Mouse (Mus musculus) cortical plate, adult 2 months (tissue): ENCODE results near the gene Ier5. TPM values are rescaled to one million over a fixed set of nuclear protein-coding genes. Genes with fewer than 3 reads are reported as not detected.
A peak's percentile ranks its signal among the peaks of the same experiment; 100 is the strongest.

Experiments used
- H3K27ac ChIP-seq: fragments of 200-500 bp; 2 replicates; pipeline ENCODE4 v1.5.1; 2012; ENCODE audit warnings: low read length, control low read depth, inconsistent platforms; ENCODE audit not compliant: insufficient read depth
- H3K4me1 ChIP-seq: fragments of 200-500 bp; 2 replicates; pipeline ENCODE4 v1.6.1; 2011; ENCODE audit warnings: low read length; ENCODE audit not compliant: control insufficient read depth, insufficient read depth
- H3K4me3 ChIP-seq: fragments of 200-500 bp; 2 replicates; pipeline ENCODE4 v1.5.1; 2011; ENCODE audit warnings: mild to moderate bottlenecking, low read length, control low read depth; ENCODE audit not compliant: insufficient read depth
- CTCF ChIP-seq: fragments of 200-500 bp; IDR thresholded peaks from 2 replicates; pipeline ENCODE4 v1.5.1; 2011; ENCODE audit warnings: mild to moderate bottlenecking, control low read depth, low read length; ENCODE audit not compliant: insufficient read depth; ENCODE audit errors: extremely low read depth
- POLR2A ChIP-seq: fragments of 200-500 bp; IDR thresholded peaks from 2 replicates; pipeline ENCODE4 v1.6.1; 2011; ENCODE audit warnings: mild to moderate bottlenecking, low read length, control low read depth; ENCODE audit not compliant: insufficient read depth; ENCODE audit errors: extremely low read depth
- polyA plus RNA-seq: library from polyadenylated mRNA; depleted of rRNA; stranded (reverse); fragments of >200 nt; gene quantifications from 2 replicates; pipeline ENCODE4 v1.2.3, GENCODE M21; 2012; rRNA removed

The Ier5 gene
- 53.3 and 53.6 TPM in 2 replicates for polyA plus RNA-seq

DNA sequence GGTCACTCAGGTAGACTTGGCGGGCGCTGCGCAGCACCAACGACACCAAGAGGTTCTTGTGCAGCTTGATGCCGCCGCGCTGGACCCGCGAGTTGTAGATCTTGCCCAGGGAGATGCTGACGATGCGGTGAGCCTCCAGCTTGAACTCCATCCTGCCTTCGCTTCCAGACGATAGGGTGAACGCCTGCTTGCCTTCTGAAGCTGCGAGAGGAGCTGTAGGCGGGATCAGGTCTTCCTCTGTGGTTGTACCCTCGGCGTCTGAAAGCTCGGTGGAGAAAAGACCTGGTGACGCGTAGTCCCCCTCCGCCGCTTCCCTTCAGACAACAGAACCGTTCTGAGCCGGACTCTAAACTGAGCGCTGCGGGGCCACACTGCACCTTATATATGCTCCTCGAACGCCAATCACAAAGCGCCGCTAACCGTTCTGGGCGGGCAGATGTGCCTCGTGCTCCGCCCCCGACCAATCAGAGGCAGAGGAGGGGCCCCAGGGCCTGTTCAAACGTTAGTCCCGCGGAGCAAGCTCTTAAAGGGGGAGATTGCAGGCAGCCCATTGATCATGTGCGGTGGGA lies at the start of gene Ier5:
Gene Ier5 (minus strand): TSS at position 357 of the 569 bp plus-strand sequence.
- TF ChIP-seq POLR2A (peak; percentile 100), CTCF (no peak)
- Histone ChIP-seq H3K4me3 (peak within 1 kb of the TSS; percentile 67), H3K27ac (peak within 1 kb of the TSS; percentile 57), H3K4me1 (no peaks in the 10 kb centered on the region; the same call in 1 of the 2 replicates)

DNA sequence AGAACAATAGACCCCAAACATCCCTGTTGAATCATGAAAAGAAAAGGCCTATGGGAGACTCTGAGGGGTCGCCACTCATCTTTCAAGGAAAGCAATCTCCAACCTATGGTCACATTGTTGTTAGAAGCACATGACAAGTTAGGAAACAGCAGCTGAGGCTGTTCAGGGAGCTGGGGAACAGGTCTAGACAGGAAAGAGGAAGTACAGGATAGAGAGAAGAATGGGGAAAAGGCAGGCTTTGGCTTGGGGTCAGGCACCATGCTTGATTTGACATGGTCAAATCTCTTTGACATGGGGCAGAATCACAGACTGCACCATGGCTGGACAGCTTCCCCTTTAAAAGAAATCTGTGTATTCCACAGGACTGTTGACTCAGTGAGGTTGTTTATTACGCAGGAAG lies 47.8 kb upstream of the Ier5 start:
- TF ChIP-seq CTCF, result no peak
- TF ChIP-seq POLR2A, result no peak
- no peaks in the 10 kb centered on the region for H3K4me1 ChIP-seq
- no peak overlapping the region for H3K4me3 ChIP-seq
- no peak overlapping the region for H3K27ac ChIP-seq

DNA sequence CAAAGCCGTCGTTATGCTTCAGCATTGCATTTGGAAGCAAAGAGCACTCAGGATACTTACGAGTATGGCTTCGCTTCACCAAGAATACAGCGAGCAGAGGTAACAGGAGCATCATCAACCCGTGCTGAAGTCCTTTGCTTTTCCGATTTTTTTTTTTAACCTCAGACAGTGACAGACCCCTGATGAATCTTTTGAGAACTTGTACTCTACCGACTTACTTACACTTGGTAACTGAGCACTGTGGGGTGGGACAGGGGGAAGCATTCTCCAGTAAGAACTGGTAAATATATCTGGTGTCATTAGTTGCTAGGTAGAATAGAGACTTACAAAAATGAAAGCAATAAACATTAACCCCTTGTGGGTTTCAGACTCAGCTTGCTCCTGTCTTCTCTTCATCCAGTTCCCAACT lies 47.1 kb upstream of the Ier5 start, which contains the start of gene Mr1:
Gene Mr1 (minus strand): TSS at position 243 of the 409 bp plus-strand sequence.
- no peak within 1 kb of the TSS for H3K27ac ChIP-seq
- TF ChIP-seq CTCF, result no peak
- TF ChIP-seq POLR2A, result no peak
- H3K4me3 ChIP-seq, result peak within 1 kb of the TSS; percentile 40
- no peaks in the 10 kb centered on the region for H3K4me1 ChIP-seq

DNA sequence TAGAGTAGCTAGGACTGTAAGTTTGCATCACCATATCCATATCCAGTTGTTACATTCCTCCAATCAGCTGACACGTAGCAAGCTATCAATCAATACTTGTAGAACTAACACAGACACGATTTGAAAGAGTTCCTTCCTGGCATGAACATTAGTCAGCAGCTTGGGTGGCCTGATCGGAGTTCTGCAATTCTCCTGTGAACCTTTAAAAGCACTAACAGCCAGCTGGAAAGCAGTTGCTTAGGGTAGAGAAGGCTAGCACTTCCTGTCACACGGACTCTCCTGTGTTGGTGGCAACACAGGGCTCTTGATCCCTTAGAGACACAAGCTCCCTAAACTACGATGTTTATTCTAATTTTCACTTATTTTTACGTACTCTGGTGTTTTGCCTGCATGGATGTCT lies 46.2 kb upstream of the Ier5 start:
- no peak overlapping the region; the same call in 1 of the 2 replicates for H3K4me3 ChIP-seq
- H3K4me1 ChIP-seq, result no peaks in the 10 kb centered on the region
- no peak overlapping the region for H3K27ac ChIP-seq
- TF ChIP-seq CTCF, result no peak

DNA sequence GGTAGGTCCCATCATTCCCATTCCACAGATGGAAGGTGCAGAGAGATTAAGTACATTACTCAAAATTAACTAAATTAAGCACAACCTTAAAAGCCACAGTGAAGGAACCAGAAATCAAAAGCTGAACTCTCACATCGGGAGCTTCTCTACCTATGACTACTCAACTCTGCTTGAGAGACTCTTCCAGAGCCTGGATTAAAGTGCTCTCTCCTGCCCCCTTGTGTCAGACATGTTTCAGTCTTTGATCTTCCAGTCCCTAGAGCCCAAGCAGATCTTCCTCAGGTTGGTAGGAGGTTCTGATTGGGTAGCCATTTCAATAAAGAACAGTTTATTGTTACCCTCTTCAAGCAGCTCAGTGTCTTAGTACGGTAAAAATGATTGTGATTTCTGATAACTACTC lies 40.6 kb upstream of the Ier5 start:
- no peaks in the 10 kb centered on the region for H3K4me1 ChIP-seq
- H3K27ac ChIP-seq, result no peak overlapping the region
- TF ChIP-seq POLR2A (no peak), CTCF (peak; percentile 55)
- H3K4me3 ChIP-seq, result no peak overlapping the region

DNA sequence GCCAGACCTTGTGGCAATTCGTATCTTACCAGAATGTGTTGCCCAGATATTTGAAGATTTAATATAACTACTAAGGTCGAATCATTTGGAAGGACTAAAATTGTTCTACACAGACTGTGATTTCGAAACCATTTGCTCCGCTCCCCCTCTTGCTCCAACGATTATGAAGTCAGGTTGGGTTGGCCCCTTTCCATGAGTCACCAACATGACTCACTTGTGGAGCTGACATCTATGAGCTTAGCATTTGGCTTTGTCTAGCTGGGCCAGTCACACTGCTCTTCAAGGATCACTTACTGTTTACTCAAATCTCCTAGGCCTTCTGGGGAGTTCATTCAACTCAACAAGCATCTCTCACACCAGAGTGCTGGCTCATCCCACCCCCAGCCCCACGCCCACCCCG lies 39.4 kb upstream of the Ier5 start:
- Histone ChIP-seq H3K4me1 (no peaks in the 10 kb centered on the region), H3K4me3 (no peak overlapping the region), H3K27ac (no peak overlapping the region)
- TF ChIP-seq CTCF (no peak), POLR2A (no peak)

DNA sequence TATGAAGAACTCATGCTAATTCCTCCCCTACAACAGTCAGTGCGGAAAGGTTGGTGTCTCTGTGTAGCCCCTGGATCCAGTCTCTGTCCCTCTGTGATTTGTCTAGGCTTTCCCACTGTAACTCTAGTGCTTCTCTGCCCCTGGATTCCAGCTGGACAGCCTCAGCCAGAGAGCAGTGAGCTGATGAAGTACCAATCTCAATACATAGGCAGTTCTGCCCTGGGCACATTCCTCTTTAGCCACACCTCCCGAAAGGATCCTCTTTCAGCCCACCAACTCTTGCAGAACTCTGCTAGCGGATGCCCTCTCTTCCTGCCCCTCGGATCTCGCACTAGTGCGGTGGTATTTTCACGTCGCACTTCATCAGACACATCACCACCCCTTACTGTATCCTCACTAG lies 35.4 kb upstream of the Ier5 start:
- no peaks in the 10 kb centered on the region for H3K4me1 ChIP-seq
- TF ChIP-seq POLR2A (no peak), CTCF (no peak)
- no peak overlapping the region for H3K27ac ChIP-seq
- no peak overlapping the region for H3K4me3 ChIP-seq

DNA sequence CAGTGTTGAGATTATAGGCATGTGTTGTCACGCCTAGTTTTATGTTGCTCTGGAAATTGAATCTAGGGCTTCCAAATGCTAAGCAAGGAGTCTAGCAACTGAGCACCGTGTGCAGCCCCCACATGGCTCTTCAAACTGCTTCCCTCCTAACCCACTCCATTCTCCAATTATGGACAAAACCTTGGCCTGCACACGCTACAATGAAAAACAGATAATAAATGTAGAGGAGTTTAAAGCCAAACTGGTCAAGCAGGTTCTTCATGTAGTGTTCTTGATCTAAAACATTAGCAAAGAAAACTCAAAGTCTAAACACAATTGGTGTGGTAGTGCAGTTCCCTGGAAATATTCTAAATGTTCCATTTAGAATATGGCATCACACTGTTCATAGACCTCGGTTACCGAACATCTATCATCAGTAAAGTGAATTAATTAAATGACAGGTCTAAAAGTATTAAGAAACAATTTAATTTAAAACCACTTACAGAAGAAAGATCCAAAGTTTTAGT lies 28.0 kb upstream of the Ier5 start:
- TF ChIP-seq POLR2A (no peak), CTCF (no peak)
- Histone ChIP-seq H3K4me3 (no peak overlapping the region), H3K27ac (no peak overlapping the region), H3K4me1 (no peaks in the 10 kb centered on the region)

DNA sequence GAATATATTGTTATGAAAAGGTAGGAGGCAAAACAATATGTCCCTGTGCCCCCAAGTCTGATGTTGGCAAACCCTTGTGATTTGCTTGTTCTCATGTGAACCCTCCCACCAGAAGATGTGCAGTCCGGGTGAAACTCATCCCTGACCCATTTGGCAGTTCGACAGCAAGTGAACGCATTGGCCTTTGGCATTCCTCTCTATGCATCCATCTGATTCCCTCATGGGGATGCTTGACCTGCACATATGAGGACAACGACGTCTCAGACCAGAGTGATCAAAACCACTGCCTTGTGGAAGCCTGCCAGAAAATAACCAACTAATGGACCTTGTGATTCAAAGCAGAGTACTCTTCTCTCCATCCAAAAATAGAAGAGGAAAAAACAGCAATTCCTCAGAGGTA lies 27.3 kb upstream of the Ier5 start:
- no peak for TF ChIP-seq POLR2A
- TF ChIP-seq CTCF, result no peak
- no peaks in the 10 kb centered on the region for H3K4me1 ChIP-seq

DNA sequence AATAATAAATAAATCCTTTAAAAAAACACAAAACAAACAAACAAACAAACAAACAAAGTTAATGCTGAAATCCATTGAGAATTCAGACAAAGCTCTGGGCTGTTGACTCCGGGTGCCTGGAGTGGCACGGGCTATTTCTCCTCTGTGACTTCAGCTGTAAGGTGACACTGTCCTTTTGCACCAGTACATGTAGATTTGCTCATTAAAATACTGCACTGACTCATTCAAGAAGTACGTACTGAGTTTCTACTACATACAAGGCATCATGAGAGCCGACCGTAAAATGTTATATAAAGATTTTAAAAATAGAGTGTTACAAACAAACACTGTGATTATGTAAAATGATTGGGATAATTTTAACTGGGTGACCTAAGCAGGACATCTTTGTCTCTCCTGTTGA lies 25.0 kb upstream of the Ier5 start:
- H3K27ac ChIP-seq, result no peak overlapping the region
- no peaks in the 10 kb centered on the region for H3K4me1 ChIP-seq
- no peak for TF ChIP-seq POLR2A
- TF ChIP-seq CTCF, result no peak
- no peak overlapping the region for H3K4me3 ChIP-seq

More for the DNA sequence above, 27.3 kb upstream of the Ier5 start:
- no peak overlapping the region for H3K4me3 ChIP-seq
- H3K27ac ChIP-seq, result no peak overlapping the region
